Mouse (Mus musculus): Measurements from ENCODE around the gene Rer1.
A peak's percentile ranks its signal among the peaks of the same experiment; 100 is the strongest.
"Not testable (repeated sequence)": the region's sequence is repeated elsewhere in the genome, so short reads cannot be mapped to it uniquely, and the experiment has no call there.

The Rer1 gene

GRCm38 (mm10) chr4:155113766-155114410, 27.7 kb upstream of the Rer1 start:
- DNase-seq: peak; percentile 29

GRCm38 (mm10) chr4:155109471-155109870, 23.3 kb upstream of the Rer1 start:
- no peak for DNase-seq

- DNase-seq: no peak
Observed at GRCm38 (mm10) chr4:155107886-155108285, 21.7 kb upstream of the Rer1 start.

- no peak for DNase-seq
Observed at GRCm38 (mm10) chr4:155098572-155098971, 12.4 kb upstream of the Rer1 start.

- DNase-seq: no peak
Observed at GRCm38 (mm10) chr4:155097452-155097851, 11.3 kb upstream of the Rer1 start.

- no peak for DNase-seq
Observed at GRCm38 (mm10) chr4:155095967-155096366, 9.8 kb upstream of the Rer1 start.

GRCm38 (mm10) chr4:155095238-155095900, 9.2 kb upstream of the Rer1 start:
- peak; percentile 91 for DNase-seq

- peak; percentile 52 for DNase-seq
Observed at GRCm38 (mm10) chr4:155094565-155094964, 8.4 kb upstream of the Rer1 start.

- DNase-seq: no peak
Observed at GRCm38 (mm10) chr4:155093431-155094149, 7.4 kb upstream of the Rer1 start.

- no peak for DNase-seq
Observed at GRCm38 (mm10) chr4:155092718-155093430, 6.7 kb upstream of the Rer1 start.

- DNase-seq: no peak
Observed at GRCm38 (mm10) chr4:155090688-155091449, 4.7 kb upstream of the Rer1 start.

- no peak for DNase-seq
Observed at GRCm38 (mm10) chr4:155090147-155090546, 4.0 kb upstream of the Rer1 start.

- no peak for DNase-seq
Observed at GRCm38 (mm10) chr4:155089241-155089640, 3.1 kb upstream of the Rer1 start.

GRCm38 (mm10) chr4:155085206-155086107, 725 bp downstream of the Rer1 start:
- DNase-seq: no peak

- peak; percentile 53 for DNase-seq
Observed at GRCm38 (mm10) chr4:155084351-155084750, 1.8 kb downstream of the Rer1 start.

GRCm38 (mm10) chr4:155083553-155083952, 2.6 kb downstream of the Rer1 start:
- DNase-seq: peak; percentile 60

GRCm38 (mm10) chr4:155079666-155080065, 6.5 kb downstream of the Rer1 start:
- no peak for DNase-seq

- not testable (repeated sequence) for DNase-seq
Observed at GRCm38 (mm10) chr4:155078808-155079207, 7.4 kb downstream of the Rer1 start.

GRCm38 (mm10) chr4:155076677-155077076, 9.5 kb downstream of the Rer1 start:
- peak; percentile 48 for DNase-seq

- peak; percentile 68 for DNase-seq
Observed at GRCm38 (mm10) chr4:155075813-155076212, 10.4 kb downstream of the Rer1 start.

- DNase-seq: no peak
Observed at GRCm38 (mm10) chr4:155075137-155075536, 11.0 kb downstream of the Rer1 start.
